Mouse (Mus musculus) natural killer cell, adult 2 months (primary cell): Measurements from ENCODE around the gene Nek2.
A peak's percentile ranks its signal among the peaks of the same experiment; 100 is the strongest.

ENCODE experiments used
- DNase-seq, 2 experiments: peaks; one replicate each; pipeline ENCODE4 v3.0.0; 2022; ENCODE audit warnings: low spot score in 2 of 2

Gene Nek2

GRCm38 (mm10) chr1:191858136-191858535 lies 36.9 kb downstream of the Nek2 start:
- DNase-seq: no peak

- no peak for DNase-seq
Observed at GRCm38 (mm10) chr1:191859847-191860246, 38.6 kb downstream of the Nek2 start.

GRCm38 (mm10) chr1:191861247-191861646 lies 40.0 kb downstream of the Nek2 start:
- DNase-seq: no peak

GRCm38 (mm10) chr1:191863833-191864550 lies 42.7 kb downstream of the Nek2 start:
- no peak for DNase-seq

GRCm38 (mm10) chr1:191864551-191865027 lies 43.3 kb downstream of the Nek2 start:
- DNase-seq: no peak

GRCm38 (mm10) chr1:191872076-191872710 lies 50.9 kb downstream of the Nek2 start:
- DNase-seq: no peak

- DNase-seq: no peak
Observed at GRCm38 (mm10) chr1:191875006-191875405, 53.8 kb downstream of the Nek2 start.

- peak in 1 of 2 experiments; percentile 23 for DNase-seq
Observed at GRCm38 (mm10) chr1:191875683-191876305, 54.5 kb downstream of the Nek2 start.

- no peak for DNase-seq
Observed at GRCm38 (mm10) chr1:191877681-191878080, 56.4 kb downstream of the Nek2 start.

GRCm38 (mm10) chr1:191878518-191878921 lies 57.3 kb downstream of the Nek2 start:
- no peak for DNase-seq

- no peak for DNase-seq
Observed at GRCm38 (mm10) chr1:191880247-191880646, 59.0 kb downstream of the Nek2 start.

- no peak for DNase-seq
Observed at GRCm38 (mm10) chr1:191880921-191881609, 59.8 kb downstream of the Nek2 start.

GRCm38 (mm10) chr1:191881663-191882062 lies 60.4 kb downstream of the Nek2 start:
- DNase-seq: no peak
